Mouse (Mus musculus) left cerebral cortex, postnatal 25 days (tissue): ENCODE measurements around the gene Pipox. TPM values are rescaled to one million over a fixed set of nuclear protein-coding genes. Genes with fewer than 3 reads are reported as not detected.

Experiments
- DNase-seq, 2 experiments: peaks; one replicate each; pipeline ENCODE4 v3.0.0; 2022; ENCODE audit warnings: low spot score in 2 of 2, mixed read lengths in 1 of 2
- intact Hi-C: fragments of 180-260 bp; cut with DNase I; formaldehyde crosslinking; loops from one replicate; pipeline ENCODE4 v1.15.1; 2025
- total RNA-seq, 2 experiments: library from RNA; stranded (reverse); gene quantifications; 2 replicates each; pipeline ENCODE4 v1.2.3; 2021

Pipox gene
- total RNA-seq, result under 1 TPM; 0.69 to 0.96 TPM

DNA sequence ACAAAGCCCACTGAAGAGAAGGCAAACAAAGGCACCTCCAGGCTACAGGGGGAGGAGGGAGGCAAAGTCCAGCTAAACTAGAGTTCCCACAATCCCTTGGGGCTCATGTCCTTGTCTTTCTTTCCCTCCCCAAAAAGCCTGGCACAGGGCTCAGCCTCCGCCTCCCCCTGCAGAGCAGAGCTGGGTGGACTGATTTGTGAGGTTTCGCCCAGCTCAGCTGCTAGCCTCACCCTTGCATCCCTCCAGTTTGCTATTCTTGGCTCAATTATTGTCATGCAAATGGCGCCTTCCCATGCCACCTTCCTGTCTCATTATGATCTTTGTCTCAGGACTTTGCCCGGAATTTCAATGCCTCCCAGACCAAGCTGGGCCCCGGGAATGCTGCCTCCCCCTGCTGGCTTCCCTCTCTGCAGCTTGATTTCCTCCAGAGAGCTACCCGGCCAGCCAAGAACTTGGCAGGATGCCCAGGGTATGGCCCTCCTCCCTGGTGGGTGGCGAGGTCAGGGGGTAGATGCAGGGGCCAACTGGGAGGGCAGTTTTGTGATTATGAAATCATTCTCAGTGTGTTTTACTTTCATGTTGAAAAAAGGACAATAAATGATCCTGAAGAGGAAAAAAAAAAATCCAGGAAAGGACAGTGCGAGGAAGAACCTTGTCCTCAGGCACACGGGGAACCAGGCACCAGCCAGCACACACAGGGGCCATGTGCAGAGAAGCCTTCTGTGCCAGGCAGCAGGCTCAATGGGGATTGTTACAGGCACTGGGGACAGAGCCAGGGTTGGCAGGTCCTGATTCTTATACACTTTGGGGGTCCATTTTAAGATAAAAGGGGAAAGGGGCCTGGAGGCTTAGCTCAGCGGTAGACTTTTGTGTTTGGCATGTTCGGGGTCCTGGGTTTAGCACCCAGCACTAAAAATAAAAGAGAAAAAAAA lies at the start of gene Pipox:
Gene Pipox (minus strand): TSS at position 310 of the 932 bp plus-strand sequence.
- intact Hi-C loops, result loop anchor here (2.0 kb wide), 1 partner anchor 37 kb away; the partner anchor contains the start of gene Sez6
- DNase-seq, result peak; percentile 74 to 77

DNA sequence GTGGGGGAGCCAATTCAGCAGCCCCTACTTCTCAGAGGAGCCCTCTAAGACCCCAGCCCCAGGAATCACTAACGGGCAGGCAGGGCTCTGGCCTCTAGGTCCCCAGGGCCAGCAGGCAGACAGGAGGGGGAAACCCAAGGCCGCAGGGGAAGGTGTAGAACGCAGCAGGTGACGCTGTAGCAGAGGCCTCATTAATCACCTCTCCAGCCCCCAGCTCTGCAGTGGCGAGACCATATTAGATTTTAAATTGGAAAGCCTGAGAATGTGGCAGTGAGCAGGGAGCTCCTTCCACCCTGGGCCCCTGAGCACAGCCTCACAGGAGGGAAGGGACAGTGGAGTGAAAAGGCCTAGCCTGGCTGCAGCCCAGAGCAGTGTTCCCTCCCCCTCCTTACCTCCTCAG lies 48.3 kb upstream of the Pipox start:
- DNase-seq, result no peak
- intact Hi-C loops, result no loop called here

DNA sequence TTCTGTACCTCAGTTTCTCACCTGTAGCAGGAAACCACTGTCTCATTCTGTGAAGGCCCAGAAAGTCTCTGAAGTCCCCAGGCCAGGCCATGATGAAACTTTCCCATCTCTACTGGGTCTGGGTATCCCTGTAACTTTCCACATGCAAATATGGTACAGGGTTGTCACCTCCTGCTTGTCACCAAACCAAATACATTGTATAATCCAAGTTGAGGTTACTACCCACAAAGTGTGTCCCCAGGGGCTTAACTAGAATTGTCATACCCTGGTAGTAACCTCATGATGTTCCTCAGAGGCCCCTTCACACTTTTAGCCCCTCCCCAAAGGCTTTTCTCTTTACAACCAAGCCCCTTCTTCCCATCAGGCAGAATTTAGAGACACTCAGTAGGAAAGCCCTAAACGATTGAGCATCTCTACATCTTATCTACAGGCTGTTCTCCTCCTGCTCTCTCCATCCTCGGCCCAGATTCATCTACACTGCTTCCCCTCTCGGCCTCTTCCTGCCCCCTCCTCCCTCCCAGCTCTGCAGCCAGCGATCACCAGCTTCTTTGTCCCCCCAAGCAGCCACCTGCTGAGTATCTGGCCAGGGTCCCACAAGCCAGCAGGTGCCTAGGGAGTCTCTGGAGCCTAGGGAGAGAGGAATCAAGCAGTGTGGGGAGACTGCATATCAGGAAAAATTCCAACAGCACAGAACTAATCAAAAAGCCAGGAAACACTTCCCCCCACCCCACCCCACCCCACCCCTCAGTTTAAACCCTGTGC lies 43.9 kb upstream of the Pipox start:
- intact Hi-C loops, result no loop called here
- no peak for DNase-seq

DNA sequence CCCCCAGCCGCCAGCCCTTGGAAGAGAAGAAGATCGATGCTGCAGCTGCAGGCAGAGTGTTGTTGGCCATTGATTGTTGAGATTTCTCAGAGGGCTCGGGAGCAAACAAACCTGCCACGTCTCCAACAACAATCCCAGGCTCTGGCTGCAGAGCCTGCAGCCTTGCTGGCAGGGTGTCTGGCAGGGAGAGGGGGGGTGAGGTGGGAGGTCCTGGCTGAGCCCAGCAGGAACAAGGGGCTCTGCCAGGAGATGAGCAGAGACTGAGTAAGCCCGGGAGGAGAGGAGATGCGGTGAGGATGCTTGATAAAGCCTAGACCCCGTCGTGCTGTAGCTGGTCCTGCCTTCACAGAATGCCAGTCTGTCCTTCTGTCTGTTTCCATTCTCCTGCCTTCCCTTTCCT lies 43.0 kb upstream of the Pipox start:
- DNase-seq, result no peak
- intact Hi-C loops, result no loop called here

DNA sequence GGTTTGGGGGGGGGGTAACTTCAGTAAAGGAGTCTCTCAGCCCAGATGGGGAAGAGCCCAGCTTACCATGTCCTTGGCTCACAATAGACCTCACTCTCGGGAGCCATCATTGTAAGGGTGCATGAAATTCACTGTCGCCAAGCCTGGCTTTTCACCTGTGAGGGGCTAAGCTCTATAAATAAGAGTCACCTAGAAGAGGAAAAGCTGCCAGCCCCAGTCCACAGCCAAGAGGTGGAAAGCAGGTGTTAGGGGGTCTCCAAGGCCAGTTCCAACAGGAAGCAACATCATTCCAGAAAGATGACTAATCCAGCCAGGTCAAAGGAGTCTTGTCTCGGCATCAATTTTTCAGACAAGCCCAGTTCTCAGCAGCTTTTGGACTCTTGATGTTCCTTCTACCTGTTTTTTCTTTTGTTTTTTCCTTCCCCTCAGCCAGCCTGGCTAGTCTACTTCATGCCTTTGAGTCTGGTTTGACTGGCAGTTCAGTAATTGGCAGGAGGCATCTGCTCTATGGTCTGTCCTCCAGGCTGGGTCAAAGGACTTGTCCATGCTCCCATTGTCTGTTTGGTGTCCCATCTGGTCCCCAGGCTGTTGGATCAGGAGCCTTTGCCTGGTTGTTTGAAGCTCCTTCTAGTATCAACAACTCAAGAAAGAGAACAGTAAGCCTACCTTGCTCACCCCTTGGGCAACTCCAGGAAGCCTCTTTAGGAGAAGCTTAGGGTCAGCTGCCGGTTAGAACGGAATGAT lies 40.8 kb upstream of the Pipox start:
- intact Hi-C loops, result no loop called here
- DNase-seq, result no peak

DNA sequence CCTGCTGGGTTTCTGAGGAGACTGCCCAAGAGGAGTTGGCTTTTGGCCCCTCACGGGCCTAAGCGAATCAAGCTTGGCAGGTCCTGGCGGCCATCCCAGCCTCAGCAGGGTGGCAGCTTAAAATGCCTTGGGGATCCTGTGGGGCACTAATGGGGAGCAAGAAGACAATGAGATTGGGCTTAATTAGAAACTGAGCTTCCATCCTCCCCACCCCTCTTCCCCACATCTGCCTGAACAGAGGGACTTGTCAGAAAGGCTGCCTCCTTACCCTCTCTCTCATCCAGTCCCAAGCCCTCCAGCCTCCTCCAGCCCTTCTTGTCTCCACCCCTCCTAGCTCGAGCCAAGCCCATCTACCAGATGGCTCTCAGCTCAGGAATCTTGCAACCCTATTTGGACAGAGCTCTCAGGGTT lies 40.2 kb upstream of the Pipox start:
- intact Hi-C loops, result no loop called here
- no peak for DNase-seq

DNA sequence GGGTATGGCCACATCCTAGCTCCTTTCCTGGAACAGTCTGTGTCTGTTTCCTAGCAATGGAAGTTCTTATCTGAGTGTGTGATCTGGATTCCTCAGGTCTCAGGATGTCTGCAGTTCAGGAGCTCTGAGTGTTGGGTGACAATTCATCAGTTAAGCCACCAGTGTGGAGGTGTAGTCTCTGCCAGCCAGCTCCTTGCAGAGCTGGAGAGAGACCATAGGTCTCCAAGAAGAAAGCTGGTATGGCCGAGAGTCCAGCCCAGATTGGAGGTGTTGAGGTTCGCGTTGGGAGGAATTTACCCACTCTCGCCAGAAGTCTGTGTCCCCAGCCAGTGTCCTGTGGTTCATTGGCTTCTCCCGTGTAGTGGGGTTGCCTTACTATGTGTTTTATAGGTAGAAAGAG lies 38.7 kb upstream of the Pipox start:
- DNase-seq, result no peak
- intact Hi-C loops, result no loop called here

DNA sequence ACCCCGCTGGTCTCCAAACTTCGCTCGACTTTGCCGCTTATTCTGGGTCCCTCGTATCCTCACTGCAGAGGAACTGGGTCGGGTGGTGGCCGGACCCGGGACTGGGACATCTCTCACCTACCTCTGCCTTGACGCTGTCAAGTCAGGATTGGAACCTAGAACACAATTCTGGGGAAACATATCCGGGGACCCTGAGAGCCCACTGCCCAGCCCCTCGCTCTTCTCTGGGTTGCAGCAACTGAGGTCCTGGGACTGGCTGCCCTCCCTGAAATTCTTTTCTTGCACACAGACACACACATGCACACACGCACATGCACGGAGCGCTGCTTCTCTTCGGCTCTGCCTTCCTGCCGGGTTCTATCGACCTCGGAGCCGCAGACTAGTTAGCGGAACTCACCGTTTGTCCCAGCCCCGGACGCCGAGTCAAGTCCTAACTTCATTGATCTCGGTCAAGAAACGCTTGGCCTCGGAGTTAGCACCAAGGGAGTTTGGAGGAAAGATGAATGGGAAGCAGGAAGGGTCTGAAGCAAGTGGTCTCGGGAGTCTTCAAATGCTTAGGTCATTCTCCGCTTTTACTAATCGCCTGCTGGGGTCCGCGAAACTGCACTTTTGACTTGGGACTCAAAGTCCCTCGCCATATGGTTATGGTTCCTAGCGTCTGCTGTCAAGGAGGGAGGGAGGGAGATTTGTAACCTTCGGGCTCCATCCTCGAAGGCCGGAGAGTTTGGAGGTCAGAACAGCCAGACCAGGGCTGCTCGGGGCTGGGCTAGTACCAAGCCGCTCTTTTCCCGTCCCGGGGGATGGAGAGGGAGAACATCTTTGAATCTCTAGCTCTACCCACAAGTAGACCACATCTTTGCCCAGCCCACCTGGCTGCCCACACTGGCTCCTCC lies 37.9 kb upstream of the Pipox start:
- DNase-seq, result no peak
- intact Hi-C loops, result loop anchor here (2.0 kb wide), 1 partner anchor 37 kb away; the partner anchor contains the start of gene Pipox

DNA sequence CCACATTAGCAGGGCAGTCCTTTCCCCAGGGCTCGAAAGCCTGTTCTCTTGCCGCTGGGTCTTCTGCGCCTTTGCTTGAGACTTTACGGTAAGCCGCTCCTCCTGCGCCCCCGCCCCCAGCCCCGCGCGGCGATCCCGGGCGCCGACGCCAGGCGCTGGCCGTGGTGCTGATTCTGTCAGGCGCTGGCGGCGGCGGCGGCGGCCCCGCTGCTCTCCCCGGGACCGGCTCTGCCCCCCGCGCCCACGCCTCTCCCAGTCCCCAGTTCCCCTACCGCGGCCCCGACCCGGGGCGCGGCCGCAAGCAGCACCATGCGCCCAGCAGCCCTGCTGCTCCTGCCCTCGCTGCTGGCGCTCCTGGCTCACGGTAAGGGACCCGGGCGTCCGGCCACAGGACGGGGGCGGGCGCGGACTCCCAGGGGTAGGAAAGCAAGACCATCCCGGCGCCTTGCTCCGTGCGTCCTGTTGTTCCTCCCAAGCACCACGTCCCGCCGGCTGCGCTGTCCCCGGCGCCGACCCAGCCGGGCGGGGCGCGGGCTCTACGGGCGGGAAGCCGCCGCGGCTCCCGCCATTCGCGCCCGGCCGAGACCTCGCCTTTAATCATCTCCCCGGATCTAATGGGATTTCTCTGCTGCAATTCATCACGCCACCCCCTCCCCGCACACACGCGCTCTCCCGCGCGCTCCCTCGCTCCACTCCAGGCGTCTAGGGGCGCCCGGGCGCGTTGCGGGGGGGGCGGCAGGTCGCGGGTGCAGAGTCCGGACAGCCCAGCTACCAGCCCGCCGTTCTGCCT lies 37.0 kb upstream of the Pipox start, which contains the start of gene Sez6:
Gene Sez6 (plus strand): TSS at position 50 of the 790 bp plus-strand sequence.
- intact Hi-C loops, result loop anchor here (2.0 kb wide), 1 partner anchor 36 kb away; the partner anchor contains the start of gene Pipox

DNA sequence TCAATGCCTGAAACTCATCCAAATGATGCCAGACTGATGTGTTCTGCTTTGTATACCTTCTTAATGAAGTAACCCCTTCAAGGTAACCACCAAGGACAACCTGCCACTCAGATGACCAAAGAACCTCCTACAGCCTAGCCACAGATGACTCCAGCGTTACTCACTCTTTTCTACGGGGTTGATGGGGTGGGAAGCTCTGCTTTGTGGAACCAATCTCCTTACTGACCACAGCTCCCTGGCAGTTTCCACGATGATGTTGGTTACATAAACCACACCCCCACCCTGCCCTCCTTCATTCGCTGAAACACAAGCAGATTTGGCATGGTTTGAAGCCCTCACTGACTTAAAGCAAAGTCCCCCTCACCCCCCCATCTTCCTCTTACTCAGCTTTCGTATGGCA lies 33.9 kb upstream of the Pipox start:
- DNase-seq, result no peak
- intact Hi-C loops, result no loop called here

More for the DNA sequence above, 37.0 kb upstream of the Pipox start, which contains the start of gene Sez6:
- peak; percentile 86 to 87 for DNase-seq

DNA sequence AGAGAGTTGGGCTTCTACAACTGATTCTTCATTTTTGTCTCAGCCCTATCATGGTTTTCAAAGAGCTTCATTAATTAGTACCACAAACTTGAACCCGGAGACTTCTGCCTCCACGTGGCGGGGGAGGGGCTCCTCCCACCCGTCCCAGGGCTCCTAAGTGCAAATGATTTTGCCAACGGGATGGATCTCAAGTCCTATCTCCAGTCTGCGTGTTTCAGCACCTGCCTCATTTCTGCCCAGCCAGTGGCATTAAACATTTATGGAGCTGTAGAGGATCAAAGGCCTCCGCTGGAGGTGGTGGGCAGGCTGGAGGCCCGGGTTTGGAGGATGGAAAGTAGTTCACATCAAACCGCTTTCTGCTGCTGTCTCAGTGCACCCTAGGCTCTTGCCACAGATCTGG lies 32.8 kb upstream of the Pipox start:
- intact Hi-C loops, result no loop called here
- no peak for DNase-seq

DNA sequence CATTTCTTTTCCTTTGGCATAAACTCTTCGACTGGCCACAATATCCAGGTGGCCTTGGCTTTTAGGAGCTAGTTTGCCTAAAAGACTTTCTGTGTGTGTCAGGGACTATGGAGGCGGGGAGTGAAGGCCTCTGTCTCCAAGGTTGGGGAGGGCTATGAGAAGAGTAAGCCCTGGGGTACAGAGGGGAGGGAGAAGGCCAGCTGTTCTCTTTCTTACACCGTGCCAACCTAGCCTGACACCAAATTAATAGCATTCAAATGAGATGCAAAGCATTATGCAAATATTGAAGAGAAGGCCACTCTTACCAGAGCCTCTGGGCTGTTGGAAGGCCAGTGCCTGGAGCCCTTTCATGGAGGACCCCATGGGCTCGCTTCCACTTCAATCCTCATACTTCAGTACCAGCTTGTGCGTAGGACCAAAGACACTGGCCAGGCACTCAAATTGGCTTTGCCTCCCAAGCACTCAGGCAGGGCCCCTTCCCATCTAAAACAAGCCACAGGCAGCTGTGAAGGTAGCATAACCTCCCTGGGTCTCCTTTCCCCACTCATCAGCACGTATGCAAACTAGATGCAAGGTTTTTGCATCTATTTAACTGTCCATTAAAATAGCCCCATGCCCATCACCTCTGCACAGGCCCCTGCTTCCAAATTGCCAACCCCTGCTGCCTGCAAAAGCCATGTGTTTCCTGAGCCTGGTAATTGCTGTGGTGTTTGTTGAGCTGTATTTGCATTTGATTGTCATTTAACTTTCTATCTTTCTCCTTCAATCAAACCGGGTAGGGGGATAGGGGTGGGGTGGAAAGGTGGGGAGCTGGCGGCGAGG lies 32.2 kb upstream of the Pipox start:
- intact Hi-C loops, result no loop called here
- DNase-seq, result no peak

DNA sequence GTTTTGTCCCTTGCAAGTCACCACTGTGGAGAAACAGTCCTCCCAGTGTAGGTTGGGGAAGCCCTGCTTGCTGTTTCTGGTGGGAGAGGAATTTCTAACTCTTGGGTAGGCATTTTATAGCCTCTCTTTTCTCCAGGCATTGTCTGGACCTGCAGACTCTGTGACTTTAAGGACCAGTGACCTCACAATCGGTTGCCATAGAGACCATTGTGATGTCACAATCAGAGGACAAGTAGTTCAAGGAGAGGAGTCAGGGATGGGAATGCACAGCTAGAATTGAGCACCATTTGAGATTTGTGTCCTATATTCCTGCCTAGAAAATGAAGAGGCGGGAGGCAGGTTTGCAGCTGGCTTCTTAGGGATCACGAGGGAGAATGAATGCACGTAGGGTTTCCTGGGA lies 29.4 kb upstream of the Pipox start:
- no peak for DNase-seq
- intact Hi-C loops, result no loop called here

DNA sequence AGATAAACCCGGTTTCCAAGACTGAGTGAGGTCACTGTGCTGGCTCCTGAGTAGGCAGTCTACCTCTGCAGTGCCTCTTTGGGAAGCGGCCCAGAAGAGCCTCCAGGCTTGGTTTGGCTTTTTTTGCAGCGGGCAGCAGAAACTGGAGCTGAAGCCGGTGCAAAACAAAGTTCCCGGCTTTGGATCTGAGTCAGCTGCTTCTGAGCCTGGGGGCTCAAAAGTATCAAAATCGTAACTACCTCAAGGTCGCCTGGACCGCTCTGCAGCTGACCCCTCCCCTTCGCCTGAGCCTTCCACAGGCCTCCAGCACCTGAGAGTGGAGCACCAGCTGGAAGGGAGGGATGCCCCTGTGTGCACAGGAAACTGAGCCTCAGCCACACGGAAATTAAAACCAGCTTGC lies 23.3 kb upstream of the Pipox start:
- no peak for DNase-seq
- intact Hi-C loops, result no loop called here

DNA sequence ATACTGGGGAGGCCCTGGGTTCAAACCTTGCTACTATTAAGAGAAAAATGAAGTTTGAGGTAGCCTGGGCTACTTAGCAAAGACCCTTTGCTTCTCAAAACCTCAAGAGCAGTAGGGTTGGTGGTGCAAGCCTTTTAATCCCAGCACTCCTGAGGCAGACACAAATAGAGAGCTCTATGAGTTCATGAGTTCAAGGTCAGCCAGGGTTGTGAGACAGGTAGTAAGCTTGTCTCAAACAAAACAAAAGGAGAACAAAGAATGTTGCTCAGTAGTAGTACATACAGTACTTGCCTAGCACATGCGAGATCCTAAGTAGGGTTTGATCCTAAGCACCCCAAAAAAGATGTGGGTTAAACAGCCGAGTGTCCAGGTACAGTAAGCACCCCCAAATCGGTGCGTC lies 22.8 kb upstream of the Pipox start:
- intact Hi-C loops, result no loop called here
- DNase-seq, result no peak

DNA sequence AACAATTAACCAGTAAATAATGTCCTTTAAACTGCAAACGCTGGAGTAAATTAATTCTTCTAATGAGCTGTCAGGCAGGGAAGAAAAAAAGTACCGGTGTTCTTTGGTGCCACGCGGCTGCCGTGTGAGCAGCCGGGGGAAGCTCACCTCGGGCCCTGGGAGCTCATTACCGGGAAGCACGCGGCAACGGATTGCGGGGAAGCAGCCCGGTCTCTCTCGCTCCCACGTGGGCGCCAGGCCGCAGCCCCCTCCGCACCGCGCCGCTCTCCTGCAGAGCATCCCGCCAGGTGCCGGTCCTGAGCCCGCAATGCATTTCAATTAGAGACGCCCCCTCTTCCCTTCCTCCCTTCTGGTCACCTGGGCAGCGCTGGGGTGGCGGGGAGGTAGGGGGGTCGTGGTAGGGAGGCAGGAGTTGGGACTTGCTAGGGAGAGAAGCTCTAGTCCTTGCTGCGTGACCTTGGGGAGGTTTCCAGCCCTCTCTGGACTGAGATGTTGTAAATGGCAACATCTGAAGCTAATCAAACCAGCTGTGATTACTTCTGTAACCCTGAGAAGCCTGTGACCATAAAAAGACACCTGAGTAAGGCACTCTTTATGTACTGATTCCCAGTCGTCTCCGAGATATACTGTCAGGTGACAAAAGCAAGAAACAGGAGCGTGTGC lies 20.8 kb upstream of the Pipox start:
- intact Hi-C loops, result no loop called here

DNA sequence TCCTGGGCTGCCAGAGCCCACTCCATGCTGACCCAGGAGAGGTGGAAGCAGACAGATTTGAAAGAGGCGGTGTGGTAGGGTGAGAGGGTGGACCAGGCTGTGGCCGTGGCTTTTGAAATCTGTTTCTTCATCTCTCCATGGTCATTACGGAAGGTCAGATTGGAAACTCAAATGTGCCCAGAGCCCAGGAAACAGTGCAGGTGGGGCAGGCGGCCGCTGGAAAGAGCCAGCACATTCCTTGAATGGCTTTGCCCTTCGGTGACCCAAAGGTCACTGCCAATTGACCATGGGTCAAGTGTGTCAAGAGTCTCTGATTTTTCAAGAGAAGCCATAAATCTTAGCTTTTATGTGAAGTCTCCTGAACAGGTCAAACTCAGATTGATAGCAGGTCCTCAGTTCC lies 19.6 kb upstream of the Pipox start:
- DNase-seq, result no peak
- intact Hi-C loops, result no loop called here

More for the DNA sequence above, 20.8 kb upstream of the Pipox start:
- no peak for DNase-seq
